Comparison of ENCODE assay signal across 9 mouse cellular contexts in genomic region chr13:53461855-53462648, GRCm38 (mm10). TPM values are rescaled to one million over a fixed set of nuclear protein-coding genes. Genes with fewer than 3 reads are reported as not detected.
DNase-seq lines count a peak whose midpoint lies in the region; ATAC-seq and TF ChIP-seq lines count a peak whose summit lies in the region.
"Had no signal": no experiment of that assay in that cellular context is flagged by ENCODE, and none has a peak within 500 bp of the region (broad histone marks: within the 10 kb centered on the region; RNA-seq: fewer than 3 reads in every experiment).

No protein-coding gene starts in this region.

- DNase-seq in left cerebral cortex, postnatal 4 days = peak; percentile 55
- no peak for DNase-seq in left cerebral cortex, postnatal 25 days (ENCODE audit: low spot score in 2 of 2)
- DNase-seq in liver, embryonic 14.5 days (ENCODE audit: low read depth in 3 of 3, low spot score in 3 of 3) = no peak
- no peak for DNase-seq in layer of hippocampus, postnatal 14 days (ENCODE audit: low spot score in 2 of 2)
- no peak for DNase-seq in Muller cell, postnatal 12 days (ENCODE audit: inconsistent ontology term)

- H3K27me3 ChIP-seq in embryonic facial prominence, embryonic 13.5 days = peaks cover 67% of the 10 kb centered on the region
- peaks cover 52% of the 10 kb centered on the region for H3K27me3 ChIP-seq in hindbrain, embryonic 15.5 days
- H3K27me3 ChIP-seq in liver, embryonic 14.5 days (ENCODE audit: control insufficient read depth, insufficient read depth, low read length) = peaks cover 61% of the 10 kb centered on the region
- peaks cover 35% of the 10 kb centered on the region for H3K27me3 ChIP-seq in small intestine, adult 2 months (ENCODE audit: control insufficient read depth, insufficient read depth, low read length)

- intact Hi-C loops in left cerebral cortex, postnatal 4 days (cut with DNase I) = loop anchor here (10.0 kb wide), 1 partner anchor 133 kb away; no protein-coding TSS in a partner anchor
- intact Hi-C loops in left cerebral cortex, postnatal 25 days (cut with DNase I) = loop anchor here (5.0 to 10.0 kb wide), 2 partner anchors 133 to 305 kb away; no protein-coding TSS in a partner anchor

- no peak for TF ChIP-seq POLR2A in small intestine, adult 2 months (IDR thresholded peaks at IDR 0.05; ENCODE audit: low read depth, low read length)

- WGBS in embryonic facial prominence, embryonic 13.5 days = 1% methylated on average over 51 of the region's 51 CpGs
- under 1% methylated on average over 51 of the region's 51 CpGs for WGBS in hindbrain, embryonic 15.5 days
- WGBS in liver, embryonic 14.5 days (ENCODE audit: insufficient replicate concordance) = under 1% methylated on average over 51 of the region's 51 CpGs
- WGBS in small intestine, adult 2 months = under 1% methylated on average over 51 of the region's 51 CpGs

- peak overlapping the region; percentile 85 for H3K4me2 ChIP-seq in embryonic facial prominence, embryonic 13.5 days
- H3K4me2 ChIP-seq in hindbrain, embryonic 15.5 days = peak overlapping the region; percentile 76
- H3K4me2 ChIP-seq in liver, embryonic 14.5 days (ENCODE audit: low read depth) = no peak overlapping the region

- no peak for TF ChIP-seq EP300 in liver, embryonic 14.5 days (IDR thresholded peaks at IDR 0.05; ENCODE audit: low read depth)

- no peaks in the 10 kb centered on the region for H3K36me3 ChIP-seq in embryonic facial prominence, embryonic 13.5 days
- H3K36me3 ChIP-seq in hindbrain, embryonic 15.5 days = no peaks in the 10 kb centered on the region
- no peaks in the 10 kb centered on the region for H3K36me3 ChIP-seq in liver, embryonic 14.5 days (replicated peaks; ENCODE audit: control insufficient read depth, insufficient read depth, low read depth)
- no peaks in the 10 kb centered on the region for H3K36me3 ChIP-seq in small intestine, adult 2 months (ENCODE audit: control insufficient read depth, insufficient read depth, low read length)

- H3K9me3 ChIP-seq in embryonic facial prominence, embryonic 13.5 days = no peaks in the 10 kb centered on the region
- no peaks in the 10 kb centered on the region for H3K9me3 ChIP-seq in hindbrain, embryonic 15.5 days
- H3K9me3 ChIP-seq in liver, embryonic 14.5 days (ENCODE audit: control insufficient read depth, low read length) = no peaks in the 10 kb centered on the region

- ATAC-seq in embryonic facial prominence, embryonic 13.5 days (ENCODE audit: insufficient number of reproducible peaks, insufficient read depth, low FRiP score, low TSS enrichment, low read depth) = no peak
- ATAC-seq in hindbrain, embryonic 15.5 days (ENCODE audit: low FRiP score, low read depth) = no peak
- ATAC-seq in liver, embryonic 14.5 days (ENCODE audit: insufficient read depth) = no peak

- H3K4me3 ChIP-seq in embryonic facial prominence, embryonic 13.5 days = peak overlapping the region; percentile 54
- H3K4me3 ChIP-seq in hindbrain, embryonic 15.5 days = peak overlapping the region; percentile 37
- no peak overlapping the region for H3K4me3 ChIP-seq in liver, embryonic 14.5 days (ENCODE audit: insufficient read depth in 1 of 2, low read depth in 2 of 2, low read length in 2 of 2)
- H3K4me3 ChIP-seq in small intestine, adult 2 months (ENCODE audit: low read depth, low read length) = 0 out of 2 replicates have a peak overlapping the region, but pooled peaks have one; percentile 19

- H3K4me1 ChIP-seq in embryonic facial prominence, embryonic 13.5 days = peaks cover 43% of the 10 kb centered on the region
- peaks cover 31% of the 10 kb centered on the region for H3K4me1 ChIP-seq in hindbrain, embryonic 15.5 days (replicated peaks)
- H3K4me1 ChIP-seq in liver, embryonic 14.5 days (replicated peaks; ENCODE audit: control insufficient read depth in 2 of 2, insufficient read depth in 2 of 2, low read length in 1 of 2) = no peaks in the 10 kb centered on the region
- no peaks in the 10 kb centered on the region for H3K4me1 ChIP-seq in small intestine, adult 2 months (ENCODE audit: control insufficient read depth, insufficient read depth, insufficient read length, low read length)

- peak overlapping the region; percentile 72 for H3K9ac ChIP-seq in embryonic facial prominence, embryonic 13.5 days
- H3K9ac ChIP-seq in hindbrain, embryonic 15.5 days = peak overlapping the region; percentile 22; the same call in 1 of the 2 replicates
- no peak overlapping the region for H3K9ac ChIP-seq in liver, embryonic 14.5 days (replicated peaks)

- TF ChIP-seq CTCF in liver, embryonic 14.5 days (IDR thresholded peaks at IDR 0.05; ENCODE audit: low read depth) = peak; percentile 60
- TF ChIP-seq CTCF in small intestine, adult 2 months (IDR thresholded peaks at IDR 0.05; ENCODE audit: extremely low read depth, insufficient read length, insufficient replicate concordance, low read depth, low read length) = peak; percentile 51; the same call in 1 of the 2 replicates

- peak overlapping the region; percentile 79 for H3K27ac ChIP-seq in embryonic facial prominence, embryonic 13.5 days
- no peak overlapping the region for H3K27ac ChIP-seq in hindbrain, embryonic 15.5 days (replicated peaks)
- H3K27ac ChIP-seq in liver, embryonic 14.5 days = no peak overlapping the region
- no peak overlapping the region for H3K27ac ChIP-seq in small intestine, adult 2 months (ENCODE audit: insufficient read depth, low read depth, low read length)

RNA-seq across cellular contexts. Expression of gene Msx2, which starts 10.8 kb away (rescaled TPM):
- total RNA-seq in left cerebral cortex, postnatal 4 days (2021) = under 1 TPM; 0.60 to 0.74 TPM
- under 1 TPM; 0.43 to 0.46 TPM for total RNA-seq in left cerebral cortex, postnatal 25 days (2021)
- 31.7 and 41.1 TPM in 2 replicates for polyA plus RNA-seq in embryonic facial prominence, embryonic 13.5 days (2015; fragmentation: Nextera tagmentation; extraction: Ambion mirVana)
- 2.3 and 3.1 TPM in 2 replicates for polyA plus RNA-seq in hindbrain, embryonic 15.5 days (2015; fragmentation: Nextera tagmentation; extraction: Ambion mirVana)
- 0.02 TPM in 2 replicates for polyA plus RNA-seq in liver, embryonic 14.5 days (2012; rRNA removed)
- polyA plus RNA-seq in liver, embryonic 14.5 days (2014; fragmentation: Nextera tagmentation; extraction: Ambion mirVana) = not detected in 2 replicates
- polyA plus RNA-seq in small intestine, adult 2 months (2012; rRNA removed) = 0.11 TPM in 1 of 2 replicates, not detected in the other
- total RNA-seq in layer of hippocampus, postnatal 14 days (2021) = 1 to 10 TPM in 1 of 2 experiments, under 1 TPM in 1; 0.94 to 1.0 TPM
- polyA plus RNA-seq: Patski had no signal

Comparison
In these comparisons a context has a peak if more than half of its experiments do, and no peak if none do; other contexts are left out.
1. H3K4me3 ChIP-seq: peak in embryonic facial prominence, embryonic 13.5 days (single experiment), hindbrain, embryonic 15.5 days (single experiment) and small intestine, adult 2 months (single experiment); none in liver, embryonic 14.5 days (0 of 2).